7 mouse cellular contexts compared by ENCODE assay signal in the genomic region with DNA sequence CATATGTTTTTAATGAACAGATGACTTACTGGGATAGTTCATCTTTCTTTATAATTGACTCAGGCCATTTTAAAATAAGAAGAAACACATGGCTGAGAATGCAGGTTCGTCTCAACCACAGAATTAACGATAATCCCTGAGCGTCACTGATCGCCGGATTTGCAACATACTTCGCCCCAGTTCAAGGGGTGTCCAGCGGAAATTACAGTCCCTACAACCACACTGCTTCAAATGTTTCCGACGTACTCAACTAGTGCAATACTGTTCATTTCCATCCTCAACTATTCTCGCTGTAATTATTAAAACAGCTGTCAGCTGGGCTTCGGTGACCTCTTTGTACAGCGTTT. TPM values are rescaled to one million over a fixed set of nuclear protein-coding genes. Genes with fewer than 3 reads are reported as not detected.
DNase-seq lines count a peak whose midpoint lies in the region; ATAC-seq and TF ChIP-seq lines count a peak whose summit lies in the region.

No protein-coding gene starts in this region.

- peak overlapping the region; percentile 92 for H3K27ac ChIP-seq in testis, adult 2 months (ENCODE audit: control insufficient read depth, insufficient read depth, low read depth, low read length)
- peak overlapping the region; percentile 85 for H3K27ac ChIP-seq in embryonic facial prominence, embryonic 14.5 days (replicated peaks; ENCODE audit: low read depth, low read length)
- no peak overlapping the region for H3K27ac ChIP-seq in intestine, embryonic 14.5 days (ENCODE audit: low read depth)
- H3K27ac ChIP-seq in midbrain, embryonic 12.5 days (replicated peaks): peak overlapping the region; percentile 95

- DNase-seq in testis, postnatal 10 days (ENCODE audit: low spot score): no peak
- peak; percentile 38 for DNase-seq in embryonic facial prominence, embryonic 14.5 days (ENCODE audit: low spot score)
- DNase-seq in intestine, embryonic 14.5 days (ENCODE audit: low spot score): no peak
- no peak for DNase-seq in cerebellum, postnatal 14 days
- no peak for DNase-seq in right cerebral cortex, postnatal 4 days

- no peak for TF ChIP-seq POLR2A in testis, adult 2 months (IDR thresholded peaks at IDR 0.05; ENCODE audit: control insufficient read depth, low read depth, low read length)

- no peak for TF ChIP-seq CTCF in testis, adult 2 months (IDR thresholded peaks at IDR 0.05; ENCODE audit: control insufficient read depth, insufficient read depth, insufficient replicate concordance, low read depth, low read length)

- H3K36me3 ChIP-seq in testis, adult 2 months (ENCODE audit: control insufficient read depth, insufficient read depth, low read length): no peaks in the 10 kb centered on the region
- peaks cover 22% of the 10 kb centered on the region for H3K36me3 ChIP-seq in embryonic facial prominence, embryonic 14.5 days (ENCODE audit: control insufficient read depth, insufficient read depth, low read length)
- H3K36me3 ChIP-seq in intestine, embryonic 14.5 days (ENCODE audit: control insufficient read depth, insufficient read depth, low read length): peaks cover 25% of the 10 kb centered on the region
- peaks cover 15% of the 10 kb centered on the region for H3K36me3 ChIP-seq in midbrain, embryonic 12.5 days

- H3K9ac ChIP-seq in embryonic facial prominence, embryonic 14.5 days (ENCODE audit: low read depth, low read length): peak overlapping the region; percentile 83
- H3K9ac ChIP-seq in intestine, embryonic 14.5 days (ENCODE audit: low read length): peak overlapping the region; percentile 65
- H3K9ac ChIP-seq in midbrain, embryonic 12.5 days (replicated peaks): peak overlapping the region; percentile 92

- ATAC-seq in embryonic facial prominence, embryonic 14.5 days (ENCODE audit: low read depth): no peak
- ATAC-seq in intestine, embryonic 14.5 days (replicated peaks; ENCODE audit: low FRiP score, low TSS enrichment, low read depth): no peak
- ATAC-seq in midbrain, embryonic 12.5 days (ENCODE audit: low FRiP score, low read depth): no peak

- H3K4me1 ChIP-seq in testis, adult 2 months (ENCODE audit: control insufficient read depth, insufficient read depth, low read length): peaks cover 3% of the 10 kb centered on the region; the same call in 1 of the 2 replicates
- peaks cover 4% of the 10 kb centered on the region for H3K4me1 ChIP-seq in embryonic facial prominence, embryonic 14.5 days (ENCODE audit: control insufficient read depth, insufficient read depth, low read length)
- H3K4me1 ChIP-seq in intestine, embryonic 14.5 days (replicated peaks; ENCODE audit: control insufficient read depth, insufficient read depth, low read length): peaks cover 13% of the 10 kb centered on the region
- H3K4me1 ChIP-seq in midbrain, embryonic 12.5 days: peaks cover 11% of the 10 kb centered on the region

- no peaks in the 10 kb centered on the region for H3K9me3 ChIP-seq in embryonic facial prominence, embryonic 14.5 days (ENCODE audit: control insufficient read depth, low read length)
- no peaks in the 10 kb centered on the region for H3K9me3 ChIP-seq in intestine, embryonic 14.5 days (ENCODE audit: control insufficient read depth, low read length)
- no peaks in the 10 kb centered on the region for H3K9me3 ChIP-seq in midbrain, embryonic 12.5 days

- H3K4me3 ChIP-seq in testis, adult 2 months (ENCODE audit: control insufficient read depth, low read depth, low read length): peak overlapping the region; percentile 82
- H3K4me3 ChIP-seq in embryonic facial prominence, embryonic 14.5 days (ENCODE audit: low read depth, low read length): peak overlapping the region; percentile 91
- peak overlapping the region; percentile 79 for H3K4me3 ChIP-seq in intestine, embryonic 14.5 days (ENCODE audit: low read depth, low read length)
- peak overlapping the region; percentile 98 for H3K4me3 ChIP-seq in midbrain, embryonic 12.5 days

- H3K4me2 ChIP-seq in embryonic facial prominence, embryonic 14.5 days (ENCODE audit: low read depth, low read length): peak overlapping the region; percentile 83
- peak overlapping the region; percentile 83 for H3K4me2 ChIP-seq in intestine, embryonic 14.5 days (ENCODE audit: low read length)
- peak overlapping the region; percentile 88 for H3K4me2 ChIP-seq in midbrain, embryonic 12.5 days (replicated peaks)

- no peaks in the 10 kb centered on the region for H3K27me3 ChIP-seq in testis, adult 2 months (ENCODE audit: control insufficient read depth, insufficient read depth, low read length)
- H3K27me3 ChIP-seq in embryonic facial prominence, embryonic 14.5 days (replicated peaks; ENCODE audit: control insufficient read depth, insufficient read depth, low read length): no peaks in the 10 kb centered on the region
- H3K27me3 ChIP-seq in intestine, embryonic 14.5 days (replicated peaks; ENCODE audit: control insufficient read depth, insufficient read depth, low read length): no peaks in the 10 kb centered on the region
- no peaks in the 10 kb centered on the region for H3K27me3 ChIP-seq in midbrain, embryonic 12.5 days

- WGBS in embryonic facial prominence, embryonic 14.5 days: 2% methylated on average over 12 of the region's 12 CpGs
- WGBS in intestine, embryonic 14.5 days: 9% methylated on average over 12 of the region's 12 CpGs
- WGBS in midbrain, embryonic 12.5 days: 4% methylated on average over 12 of the region's 12 CpGs

RNA-seq across cellular contexts. Expression of a gene that starts 1.1 kb away (rescaled TPM):
- polyA plus RNA-seq in testis, adult 2 months (2012; rRNA removed): 5.9 and 11.0 TPM in 2 replicates
- 24.9 and 25.2 TPM in 2 replicates for polyA plus RNA-seq in embryonic facial prominence, embryonic 14.5 days (2014; fragmentation: Nextera tagmentation; extraction: Ambion mirVana)
- polyA plus RNA-seq in intestine, embryonic 14.5 days (2014; fragmentation: Nextera tagmentation; extraction: Ambion mirVana): 21.2 and 24.7 TPM in 2 replicates
- 52.4 and 67.3 TPM in 2 replicates for polyA plus RNA-seq in midbrain, embryonic 12.5 days (2016; fragmentation: Nextera tagmentation; extraction: Ambion mirVana)

RNA-seq across cellular contexts. Expression of a gene that starts 25.6 kb away (rescaled TPM):
- 144 and 152 TPM in 2 replicates for polyA plus RNA-seq in testis, adult 2 months (2012; rRNA removed)
- polyA plus RNA-seq in embryonic facial prominence, embryonic 14.5 days (2014; fragmentation: Nextera tagmentation; extraction: Ambion mirVana): 338 and 361 TPM in 2 replicates
- 379 and 401 TPM in 2 replicates for polyA plus RNA-seq in intestine, embryonic 14.5 days (2014; fragmentation: Nextera tagmentation; extraction: Ambion mirVana)
- 290 and 294 TPM in 2 replicates for polyA plus RNA-seq in midbrain, embryonic 12.5 days (2016; fragmentation: Nextera tagmentation; extraction: Ambion mirVana)

RNA-seq across cellular contexts. Expression of a gene that starts 35.5 kb away (rescaled TPM):
- polyA plus RNA-seq in testis, adult 2 months (2012; rRNA removed): 22.8 and 26.5 TPM in 2 replicates
- 35.1 and 37.6 TPM in 2 replicates for polyA plus RNA-seq in embryonic facial prominence, embryonic 14.5 days (2014; fragmentation: Nextera tagmentation; extraction: Ambion mirVana)
- polyA plus RNA-seq in intestine, embryonic 14.5 days (2014; fragmentation: Nextera tagmentation; extraction: Ambion mirVana): 34.0 and 38.0 TPM in 2 replicates
- polyA plus RNA-seq in midbrain, embryonic 12.5 days (2016; fragmentation: Nextera tagmentation; extraction: Ambion mirVana): 34.6 and 38.8 TPM in 2 replicates

RNA-seq across cellular contexts. Expression of a gene that starts 47.5 kb away (rescaled TPM):
- 15.1 and 17.4 TPM in 2 replicates for polyA plus RNA-seq in testis, adult 2 months (2012; rRNA removed)
- 11.1 and 12.0 TPM in 2 replicates for polyA plus RNA-seq in embryonic facial prominence, embryonic 14.5 days (2014; fragmentation: Nextera tagmentation; extraction: Ambion mirVana)
- polyA plus RNA-seq in intestine, embryonic 14.5 days (2014; fragmentation: Nextera tagmentation; extraction: Ambion mirVana): 18.5 and 20.7 TPM in 2 replicates
- 20.0 and 21.3 TPM in 2 replicates for polyA plus RNA-seq in midbrain, embryonic 12.5 days (2016; fragmentation: Nextera tagmentation; extraction: Ambion mirVana)
